Mouse (Mus musculus) C2C12 (cell line): Measurements from ENCODE around the gene Slc2a12. TPM values are rescaled to one million over a fixed set of nuclear protein-coding genes. Genes with fewer than 3 reads are reported as not detected.

Experiments used
- H3K27me3 ChIP-seq: one replicate; pipeline ENCODE4 v1.6.1; 2011; ENCODE audit not compliant: control insufficient read depth, insufficient read depth, insufficient read length
- H3K36me3 ChIP-seq: one replicate; pipeline ENCODE4 v1.6.1; 2011; ENCODE audit not compliant: control insufficient read depth, insufficient read depth
- H3K4me3 ChIP-seq: one replicate; pipeline ENCODE4 v1.5.1; 2011; ENCODE audit warnings: mild to moderate bottlenecking, control low read depth; ENCODE audit not compliant: poor library complexity, insufficient read depth, severe bottlenecking
- H3K79me2 ChIP-seq: one replicate; pipeline ENCODE4 v1.6.1; 2011; ENCODE audit not compliant: control insufficient read depth, insufficient read depth
- H3K79me3 ChIP-seq: one replicate; pipeline ENCODE4 v1.6.1; 2011; ENCODE audit warnings: low read depth, control low read depth
- H3ac ChIP-seq: one replicate; pipeline ENCODE3; 2011; ENCODE audit warnings: low read depth; ENCODE audit not compliant: control insufficient read depth, insufficient read length
- CEBPB ChIP-seq: IDR thresholded peaks from one replicate; pipeline ENCODE4 v1.6.1; 2011; ENCODE audit warnings: low read depth, mild to moderate bottlenecking, control low read depth, moderate library complexity
- CTCF ChIP-seq: IDR thresholded peaks from one replicate; pipeline ENCODE4 v1.5.1; 2011; ENCODE audit not compliant: control insufficient read depth, insufficient read depth, insufficient read length
- FOSL1 ChIP-seq: IDR thresholded peaks from one replicate; pipeline ENCODE4 v1.8.0; 2011; ENCODE audit warnings: mild to moderate bottlenecking, low read length; ENCODE audit not compliant: poor library complexity, insufficient read depth, severe bottlenecking
- MAX ChIP-seq: IDR thresholded peaks from one replicate; pipeline ENCODE4 v1.6.1; 2011; ENCODE audit warnings: mild to moderate bottlenecking, control low read depth
- MYOD1 ChIP-seq: IDR thresholded peaks from one replicate; pipeline ENCODE4 v1.6.1; 2011; ENCODE audit warnings: low read depth; ENCODE audit not compliant: control insufficient read depth, insufficient read length
- MYOG ChIP-seq: IDR thresholded peaks from one replicate; pipeline ENCODE4 v1.6.1; 2011; ENCODE audit not compliant: control insufficient read depth, insufficient read length; ENCODE audit errors: extremely low read depth
- USF1 ChIP-seq: IDR thresholded peaks from one replicate; pipeline ENCODE4 v1.6.1; 2011; ENCODE audit warnings: low read depth, mild to moderate bottlenecking, control low read depth, moderate library complexity
- long read RNA-seq, 2 experiments: library from polyadenylated mRNA; unstranded; transcript quantifications; one replicate each; pipeline ENCODE4 v2.0.0; 2019 to 2020
- polyA plus RNA-seq: library from polyadenylated mRNA; unstranded; fragments of >200 nt; fragmentation: generic; extraction: Trizol; gene quantifications from one replicate; pipeline ENCODE4 v1.2.1, GENCODE M21; 2012; ENCODE audit warnings: missing spikeins

Gene Slc2a12
- not detected for polyA plus RNA-seq
- long read RNA-seq, experiment 1: 0 reads
- long read RNA-seq, experiment 2: 0 reads

- Histone ChIP-seq H3K36me3 (no peaks in the 10 kb centered on the region), H3K4me3 (no peak within 1 kb of the TSS), H3K79me2 (no peaks in the 10 kb centered on the region), H3K27me3 (no peaks in the 10 kb centered on the region), H3ac (no peak within 1 kb of the TSS), H3K79me3 (no peaks in the 10 kb centered on the region)
- no peak for TF ChIP-seq CEBPB
- TF ChIP-seq MYOD1: no peak
- TF ChIP-seq MAX: no peak
- no peak for TF ChIP-seq USF1
- no peak for TF ChIP-seq MYOG
- TF ChIP-seq FOSL1: no peak
- no peak for TF ChIP-seq CTCF
Observed at GRCm38 (mm10) chr10:22644853-22645491, at the start of gene Slc2a12. TSS of gene Slc2a12 (plus strand) at chr10:22645011.

- no peak overlapping the region for H3ac ChIP-seq
- H3K79me3 ChIP-seq: no peaks in the 10 kb centered on the region
- H3K27me3 ChIP-seq: no peaks in the 10 kb centered on the region
- H3K36me3 ChIP-seq: no peaks in the 10 kb centered on the region
- no peaks in the 10 kb centered on the region for H3K79me2 ChIP-seq
- no peak overlapping the region for H3K4me3 ChIP-seq
- TF ChIP-seq CTCF: no peak
Observed at GRCm38 (mm10) chr10:22598908-22599480, 45.8 kb upstream of the Slc2a12 start.

GRCm38 (mm10) chr10:22601046-22601445 is 43.8 kb upstream of the Slc2a12 start:
- H3K4me3 ChIP-seq: no peak overlapping the region
- TF ChIP-seq CTCF (no peak), USF1 (no peak), MYOD1 (no peak), MYOG (no peak), MAX (no peak), FOSL1 (no peak), CEBPB (no peak)
- H3ac ChIP-seq: no peak overlapping the region
- H3K27me3 ChIP-seq: no peaks in the 10 kb centered on the region
- H3K79me2 ChIP-seq: no peaks in the 10 kb centered on the region
- no peaks in the 10 kb centered on the region for H3K79me3 ChIP-seq
- H3K36me3 ChIP-seq: no peaks in the 10 kb centered on the region

GRCm38 (mm10) chr10:22604801-22605200 is 40.0 kb upstream of the Slc2a12 start:
- no peak overlapping the region for H3K4me3 ChIP-seq
- H3K79me2 ChIP-seq: no peaks in the 10 kb centered on the region
- H3K36me3 ChIP-seq: no peaks in the 10 kb centered on the region
- H3K27me3 ChIP-seq: no peaks in the 10 kb centered on the region
- no peak for TF ChIP-seq FOSL1
- no peak for TF ChIP-seq USF1
- TF ChIP-seq CTCF: no peak
- TF ChIP-seq MYOG: no peak
- TF ChIP-seq MYOD1: no peak
- TF ChIP-seq MAX: no peak
- no peak for TF ChIP-seq CEBPB
- H3K79me3 ChIP-seq: no peaks in the 10 kb centered on the region
- no peak overlapping the region for H3ac ChIP-seq

GRCm38 (mm10) chr10:22608273-22608672 is 36.5 kb upstream of the Slc2a12 start:
- no peaks in the 10 kb centered on the region for H3K79me2 ChIP-seq
- no peak overlapping the region for H3ac ChIP-seq
- H3K27me3 ChIP-seq: no peaks in the 10 kb centered on the region
- no peaks in the 10 kb centered on the region for H3K36me3 ChIP-seq
- H3K4me3 ChIP-seq: no peak overlapping the region
- no peak for TF ChIP-seq USF1
- TF ChIP-seq MYOD1: peak; percentile 91
- no peak for TF ChIP-seq CEBPB
- H3K79me3 ChIP-seq: no peaks in the 10 kb centered on the region

GRCm38 (mm10) chr10:22608799-22609357 is 35.9 kb upstream of the Slc2a12 start:
- no peaks in the 10 kb centered on the region for H3K36me3 ChIP-seq
- H3K79me2 ChIP-seq: no peaks in the 10 kb centered on the region
- H3ac ChIP-seq: peak overlapping the region; percentile 4
- H3K4me3 ChIP-seq: no peak overlapping the region
- TF ChIP-seq MYOG (no peak), MYOD1 (peak; percentile 92)
- no peaks in the 10 kb centered on the region for H3K79me3 ChIP-seq
- H3K27me3 ChIP-seq: no peaks in the 10 kb centered on the region
